Mouse (Mus musculus): Measurements from ENCODE around the gene Tmem39b.

DNA sequence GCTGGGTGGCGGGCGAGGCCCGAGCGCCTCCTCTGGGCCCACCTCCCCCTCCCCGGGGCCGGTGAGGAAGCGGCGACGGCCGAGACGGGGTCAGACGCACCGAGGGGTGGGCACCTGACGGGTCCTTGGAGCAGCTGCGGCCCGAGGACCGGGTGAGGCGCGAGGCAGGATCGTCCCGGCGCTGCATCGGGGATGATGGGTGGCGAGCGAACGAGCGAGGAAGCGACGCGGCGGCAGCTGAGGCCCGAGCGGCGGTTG, 45.3 kb upstream of the Tmem39b start:
- TF ChIP-seq CTCF (IDR thresholded peaks at IDR 0.05; ENCODE audit: control insufficient read depth, insufficient read depth, insufficient replicate concordance, low read depth, low read length) (no peak), POLR2A (IDR thresholded peaks at IDR 0.05; ENCODE audit: control insufficient read depth, low read depth, low read length) (no peak)
